Mouse (Mus musculus) B cell, adult 2 months (primary cell): ENCODE data around the gene Tbc1d17.
A peak's percentile ranks its signal among the peaks of the same experiment; 100 is the strongest.

Experiments used
- DNase-seq, 2 experiments: peaks; one replicate each; pipeline ENCODE4 v3.0.0; 2022

The Tbc1d17 gene

DNA sequence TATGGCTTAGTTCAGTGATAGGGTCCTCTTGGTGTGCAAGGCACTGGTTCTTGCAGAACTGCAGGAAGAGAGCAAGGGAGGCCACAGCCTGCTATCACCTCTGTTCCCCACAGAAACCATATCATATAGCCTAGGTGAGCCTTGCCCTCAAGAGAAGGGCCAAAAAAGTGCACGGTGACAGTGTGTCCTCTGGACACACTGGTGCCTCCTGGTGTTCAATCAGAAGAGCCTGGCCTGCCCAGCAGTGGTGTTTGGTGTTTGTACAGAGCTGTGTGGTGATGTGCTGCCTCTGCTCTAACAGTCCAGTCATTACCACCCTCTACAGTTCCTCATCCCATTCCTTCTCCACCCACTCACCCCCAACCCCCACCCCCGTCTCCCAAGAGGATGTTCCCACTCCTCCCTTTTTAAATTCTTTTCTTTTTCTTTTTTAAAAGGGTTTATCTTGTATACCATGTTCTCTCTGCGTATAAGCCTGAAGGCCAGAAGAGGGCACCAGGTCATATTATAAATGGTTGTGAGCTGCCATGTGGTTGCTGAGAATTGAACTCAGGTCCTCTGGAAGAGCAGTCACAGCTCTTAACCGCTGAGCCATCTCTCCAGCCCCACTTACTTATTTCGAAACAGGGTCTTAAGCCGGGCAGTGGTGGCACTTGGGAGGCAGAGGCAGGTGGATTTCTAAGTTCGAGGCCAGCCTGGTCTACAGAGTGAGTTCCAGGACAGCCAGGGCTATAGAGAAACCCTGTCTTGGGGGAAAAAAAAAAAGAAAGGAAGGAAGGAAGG, 27.0 kb downstream of the Tbc1d17 start:
- no peak for DNase-seq

DNA sequence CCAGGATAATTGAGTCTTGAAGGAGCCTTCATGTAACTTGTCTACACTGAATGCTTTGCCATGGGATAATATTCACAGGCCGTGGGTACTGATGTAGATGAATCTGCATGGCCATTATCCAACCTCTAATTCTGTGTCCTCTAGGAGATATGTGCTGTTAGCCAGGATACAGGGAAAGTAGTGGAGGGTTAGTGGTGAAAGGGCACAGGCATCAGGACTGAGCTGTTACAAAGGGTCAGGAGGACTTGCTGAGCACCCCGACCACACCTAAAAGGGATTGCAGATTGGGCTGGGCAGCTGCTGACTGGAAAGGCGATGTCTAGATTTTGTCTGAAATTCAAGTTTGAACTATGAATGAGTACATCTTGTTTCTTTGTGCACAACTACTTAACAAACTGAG, 28.4 kb downstream of the Tbc1d17 start:
- no peak for DNase-seq

DNA sequence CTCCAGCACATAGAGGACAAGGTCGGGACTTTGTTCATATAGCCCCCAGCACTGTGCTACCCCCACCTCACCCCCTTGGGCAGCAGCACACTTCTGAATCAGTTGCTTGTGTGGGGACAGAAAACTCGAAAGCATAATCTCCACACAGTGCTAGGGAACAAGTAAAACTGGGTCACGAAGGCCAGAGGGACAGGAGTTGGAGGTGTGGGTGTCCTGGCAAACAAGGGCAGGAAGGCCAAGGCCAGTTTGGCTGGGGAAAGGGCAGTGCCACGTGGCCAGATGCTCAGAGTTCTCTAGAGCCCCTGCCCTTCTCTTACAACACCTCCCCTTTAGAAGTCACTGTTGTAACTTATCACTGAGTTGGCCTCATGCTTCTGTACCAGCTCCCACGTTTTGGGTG, 29.0 kb downstream of the Tbc1d17 start:
- no peak for DNase-seq

DNA sequence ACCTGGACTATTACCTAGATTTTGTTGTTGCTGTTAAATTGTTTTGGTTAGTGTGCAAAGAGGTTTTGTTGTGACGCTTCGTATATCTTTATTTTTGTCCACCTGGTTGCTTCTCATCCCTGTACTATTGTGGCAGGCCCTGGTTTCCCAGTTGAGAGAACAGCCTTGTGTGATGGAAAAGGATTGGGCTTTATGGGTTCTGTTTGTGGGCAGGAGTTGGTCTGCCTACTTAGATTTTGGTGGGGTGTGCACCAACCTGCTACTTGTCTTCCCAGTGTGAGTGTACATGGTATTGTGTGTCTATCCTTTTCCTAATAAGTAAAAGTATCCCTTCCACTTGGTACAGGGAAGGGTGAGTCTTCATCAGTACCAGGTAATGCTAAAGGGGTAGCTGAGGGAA, 29.5 kb downstream of the Tbc1d17 start:
- no peak for DNase-seq

DNA sequence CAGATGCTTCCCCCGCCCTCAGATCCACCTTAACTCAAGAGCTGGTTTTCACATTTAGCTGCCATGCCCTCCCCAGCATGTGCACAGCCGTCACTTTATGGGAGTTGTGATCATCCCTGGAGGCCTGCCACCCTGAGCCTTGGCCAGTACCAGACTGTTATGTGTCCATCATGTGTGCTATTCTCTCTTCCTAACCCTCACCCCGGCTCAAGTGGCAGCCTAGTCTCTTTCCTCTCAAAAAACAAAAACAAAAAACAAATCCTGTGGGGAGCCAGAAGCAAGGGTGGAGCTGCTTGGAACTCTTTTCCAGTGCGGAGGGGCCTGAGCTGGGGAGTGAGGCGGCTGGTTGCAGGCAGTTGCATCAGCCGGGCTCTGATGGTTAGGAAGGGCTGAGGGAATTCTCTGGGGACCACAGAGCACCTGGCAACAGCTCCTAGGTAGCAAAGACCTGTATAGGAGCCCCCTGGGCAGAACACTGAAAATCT, 30.1 kb downstream of the Tbc1d17 start:
- no peak for DNase-seq

DNA sequence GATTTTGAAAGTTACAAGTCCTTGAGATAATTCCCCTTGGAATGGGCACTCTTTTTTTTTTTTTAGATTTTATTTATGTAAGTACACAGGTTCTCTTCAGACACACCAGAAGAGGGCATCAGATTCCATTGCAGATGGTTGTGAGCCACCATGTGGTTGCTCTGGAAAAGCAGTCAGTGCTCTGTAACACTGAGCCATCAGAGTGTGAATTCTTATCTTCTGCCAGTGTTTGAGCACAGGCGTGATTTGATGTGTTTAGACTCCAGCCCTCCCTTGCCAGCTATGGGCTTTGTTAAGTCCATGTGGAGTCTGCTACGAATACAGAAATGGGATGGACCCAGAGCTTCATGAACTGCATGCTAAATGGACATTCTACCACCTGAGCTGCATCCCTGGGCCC, 30.7 kb downstream of the Tbc1d17 start:
- no peak for DNase-seq

DNA sequence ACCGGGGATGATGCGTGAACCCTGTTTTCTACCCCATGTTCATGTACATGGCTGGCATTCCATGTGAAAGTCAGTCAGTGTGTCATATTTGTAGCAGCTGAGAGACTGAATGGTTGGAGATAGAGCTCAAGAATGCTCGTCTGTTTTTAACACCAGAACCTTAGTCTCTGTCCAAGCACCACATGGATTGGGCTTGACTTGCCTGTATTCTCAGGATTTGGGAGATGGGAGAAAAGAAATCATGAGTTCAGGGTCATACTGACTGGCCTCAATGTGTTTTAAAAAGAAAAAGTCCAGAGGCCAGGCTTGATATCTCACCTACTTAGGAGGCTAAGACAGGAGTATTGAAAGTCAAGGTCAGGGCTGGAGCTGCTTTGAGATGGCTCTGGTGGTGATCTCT, 31.4 kb downstream of the Tbc1d17 start:
- no peak for DNase-seq

DNA sequence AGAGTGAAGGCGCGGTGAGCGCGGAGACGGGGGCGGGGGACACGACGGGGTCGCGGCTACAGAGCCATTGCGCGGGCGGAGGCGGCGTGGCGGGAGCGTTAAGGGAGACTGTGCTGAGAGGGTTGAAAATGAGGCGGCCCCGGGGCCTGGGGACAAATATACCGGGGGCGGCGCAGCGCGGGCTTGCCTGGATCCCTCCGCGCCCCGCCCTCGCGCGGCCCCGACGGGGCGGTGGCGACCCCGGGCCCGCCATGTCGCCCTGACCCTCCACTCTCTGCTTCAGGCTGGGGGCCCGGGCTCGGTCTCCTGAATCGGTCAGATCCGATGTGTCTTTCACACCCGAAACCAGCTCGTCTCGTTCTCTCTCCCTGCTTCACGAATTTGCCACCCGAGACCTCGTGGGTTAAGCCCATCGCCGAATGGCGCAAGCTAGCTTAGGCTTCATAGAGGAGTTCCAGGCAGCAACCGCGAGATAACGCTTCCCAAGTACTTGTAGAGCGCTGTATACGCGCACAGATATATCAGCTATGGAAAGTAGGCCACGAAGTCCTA, 32.3 kb downstream of the Tbc1d17 start, which contains the start of gene Atf5:
TSS of gene Atf5 (minus strand) at position 189 of the 552 bp plus-strand sequence.
- DNase-seq = no peak

DNA sequence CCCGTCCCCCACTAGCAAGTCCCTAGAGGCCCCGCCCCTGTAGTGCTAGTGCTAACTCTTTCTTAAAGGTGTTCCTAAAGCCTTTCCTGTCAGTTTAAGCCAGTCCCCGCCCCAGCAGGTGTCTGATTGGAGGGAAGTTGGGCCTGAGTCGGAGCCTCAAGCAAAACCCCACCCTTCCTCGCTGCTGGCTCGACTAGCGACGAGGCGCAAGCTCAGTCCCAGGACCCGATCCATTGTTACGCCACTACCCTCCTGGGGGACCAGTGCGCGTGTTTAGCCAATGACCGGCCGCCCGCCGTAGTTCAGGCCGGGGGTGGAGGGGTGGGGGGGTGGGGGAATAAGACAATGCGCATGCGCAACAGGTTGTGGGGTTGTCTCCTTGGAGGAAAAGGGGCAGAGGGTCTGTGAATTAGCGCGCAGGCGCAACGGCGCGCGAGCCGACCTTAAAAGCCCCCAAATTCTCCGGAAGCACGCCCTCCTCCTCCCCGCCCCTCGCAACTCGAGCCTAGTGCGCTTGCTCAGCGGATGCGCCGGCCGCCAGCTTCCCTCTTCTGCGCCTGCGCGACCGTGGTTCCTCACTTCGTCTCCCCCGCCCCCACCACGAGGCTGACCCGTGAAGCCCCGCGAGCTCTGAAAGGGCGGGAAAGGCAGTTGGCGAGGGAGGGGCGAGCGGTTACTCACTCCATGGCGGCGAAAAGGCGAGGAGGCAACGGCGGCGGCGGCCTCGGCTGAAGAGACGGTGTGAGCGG, 33.0 kb downstream of the Tbc1d17 start, which contains the start of the genes Nup62 and Il4i1:
TSS of gene Nup62 (plus strand) at position 368 of the 749 bp plus-strand sequence.
TSS of gene Il4i1 (plus strand) at position 667 of the 749 bp plus-strand sequence.
- DNase-seq = peak; percentile 99

DNA sequence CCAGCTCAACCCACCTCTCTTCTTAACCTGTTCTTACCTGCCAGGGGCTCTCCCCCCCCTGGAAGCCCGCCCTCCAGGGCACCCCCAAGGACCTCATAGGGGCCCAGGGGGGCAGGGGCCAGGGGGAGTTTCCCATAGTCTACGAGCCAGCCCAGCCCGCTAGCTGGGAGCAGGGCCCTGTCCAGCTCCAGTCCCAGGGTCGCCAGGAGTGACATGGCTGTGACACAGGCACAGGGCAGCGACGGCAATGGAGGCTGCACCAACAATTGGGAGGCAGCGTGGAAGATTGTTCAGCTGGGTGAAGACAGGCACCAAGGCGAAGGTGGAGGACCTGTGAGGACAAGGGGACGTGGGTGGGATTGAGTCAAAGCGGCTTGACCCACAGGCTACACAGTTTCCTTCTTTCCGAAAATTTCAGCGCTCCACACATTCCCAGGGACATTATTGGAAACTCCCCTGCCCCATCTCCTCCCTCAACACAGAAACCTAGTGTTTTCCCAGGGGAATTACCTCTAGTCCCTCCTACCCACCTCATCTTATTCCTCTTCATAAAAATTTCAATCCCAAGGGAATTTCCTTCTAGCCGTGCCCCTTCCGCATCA, 33.8 kb downstream of the Tbc1d17 start:
- DNase-seq = peak in 1 of 2 experiments; percentile 10

DNA sequence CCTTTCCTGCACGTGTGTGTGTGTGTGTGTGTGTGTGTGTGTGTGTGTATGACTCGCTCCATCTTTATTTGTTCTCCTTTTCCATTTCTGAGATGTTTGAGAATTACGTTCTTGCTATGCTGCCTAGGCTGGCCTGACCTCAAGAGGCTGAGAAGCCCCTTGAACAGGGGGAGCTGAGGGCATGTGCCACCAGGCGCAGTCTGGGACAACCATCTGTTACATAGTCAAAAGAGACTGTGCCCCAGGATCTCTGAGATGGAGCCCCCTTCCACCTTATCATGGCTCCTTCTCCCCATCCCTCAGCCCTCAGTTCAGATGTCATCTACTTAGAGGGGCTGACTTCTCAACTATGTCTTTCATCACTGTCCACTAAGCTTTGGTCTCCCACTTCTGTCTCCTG, 34.5 kb downstream of the Tbc1d17 start:
- DNase-seq = no peak

DNA sequence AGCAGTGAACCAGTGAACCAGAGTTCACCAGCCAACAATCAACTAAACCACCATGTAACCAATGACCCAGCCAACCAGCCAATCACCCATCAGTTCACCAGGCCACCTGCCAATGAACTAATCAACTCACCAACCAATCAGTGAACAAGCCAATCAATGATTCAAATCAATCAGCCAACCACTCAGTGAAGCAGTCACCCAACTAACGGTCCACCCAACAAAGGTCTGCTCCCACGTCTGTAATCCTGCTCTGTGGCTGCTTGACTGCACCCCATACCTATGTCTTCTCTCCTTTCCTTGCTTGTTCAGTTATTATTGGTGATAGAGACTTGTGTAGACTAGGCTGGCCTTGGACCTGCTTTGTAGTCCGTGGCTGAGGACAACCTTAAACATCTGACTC, 34.9 kb downstream of the Tbc1d17 start:
- DNase-seq = no peak

DNA sequence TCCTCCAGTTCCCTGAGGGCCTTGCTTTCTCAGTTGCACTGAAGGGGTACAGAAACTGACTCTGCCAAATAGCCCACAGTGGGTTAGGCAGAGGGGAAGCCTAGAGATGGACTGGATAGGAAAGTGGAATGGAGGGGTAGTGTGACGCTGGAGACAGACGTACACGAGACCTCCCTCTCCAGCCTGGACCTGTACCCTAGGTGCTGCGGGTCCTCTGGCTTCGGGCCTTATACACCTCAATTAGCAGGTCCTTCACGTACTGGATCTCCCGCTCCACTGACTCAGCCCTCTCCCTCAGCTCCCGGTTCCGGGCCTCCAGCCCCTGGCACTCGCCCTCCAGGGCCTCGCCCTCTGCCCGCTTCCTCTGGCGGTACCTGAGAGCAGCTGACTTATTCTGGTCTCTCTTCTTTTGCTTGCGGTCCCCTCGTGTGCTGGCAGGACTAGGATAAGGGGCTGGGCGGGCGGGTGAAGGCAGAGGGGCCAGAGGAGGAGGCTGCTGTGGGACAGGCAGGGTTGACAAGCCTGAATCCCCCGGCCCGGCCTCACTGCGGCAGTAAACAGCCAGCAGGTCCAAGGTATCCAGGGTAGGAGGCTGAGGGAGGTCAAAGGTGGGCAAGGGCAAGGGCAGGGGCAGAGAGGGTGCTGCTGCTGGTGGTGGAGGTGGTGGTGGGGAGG, 36.1 kb downstream of the Tbc1d17 start:
- peak in 1 of 2 experiments; percentile 0 for DNase-seq

DNA sequence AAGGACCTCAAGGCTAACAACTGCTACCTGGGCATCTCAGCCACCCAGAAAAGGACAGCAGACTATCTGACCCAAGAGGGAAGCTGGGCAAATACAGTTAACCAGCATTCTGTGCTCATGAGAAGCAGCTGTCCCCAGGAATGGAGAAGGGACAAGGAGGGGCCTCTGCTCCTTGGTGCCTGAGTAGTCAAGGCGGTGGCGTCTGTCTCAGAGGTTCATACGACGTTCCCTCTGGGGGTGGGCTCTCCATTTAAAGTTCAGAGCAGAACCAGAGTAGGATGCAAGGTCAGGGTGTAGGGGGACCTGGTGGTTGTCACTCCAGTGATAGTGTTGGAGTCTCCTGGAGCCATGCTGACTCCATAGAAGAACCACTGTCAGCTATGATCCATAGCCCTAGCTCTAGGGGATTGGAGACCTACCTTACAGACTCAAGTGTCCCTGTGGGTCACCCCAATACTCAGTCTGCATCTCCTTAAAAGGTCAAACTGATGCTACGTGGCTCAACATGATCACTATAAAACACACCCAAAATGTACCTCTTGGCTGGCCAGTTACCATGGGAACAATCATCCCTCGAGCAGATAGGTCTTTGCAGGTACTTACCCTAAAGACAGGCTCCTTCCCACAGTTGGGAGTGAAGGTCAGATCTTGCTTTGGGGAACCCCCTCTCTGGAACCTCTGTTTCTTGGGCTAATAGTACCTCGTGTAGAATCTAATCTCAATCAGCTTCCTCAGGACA, 37.9 kb downstream of the Tbc1d17 start:
- DNase-seq = no peak

DNA sequence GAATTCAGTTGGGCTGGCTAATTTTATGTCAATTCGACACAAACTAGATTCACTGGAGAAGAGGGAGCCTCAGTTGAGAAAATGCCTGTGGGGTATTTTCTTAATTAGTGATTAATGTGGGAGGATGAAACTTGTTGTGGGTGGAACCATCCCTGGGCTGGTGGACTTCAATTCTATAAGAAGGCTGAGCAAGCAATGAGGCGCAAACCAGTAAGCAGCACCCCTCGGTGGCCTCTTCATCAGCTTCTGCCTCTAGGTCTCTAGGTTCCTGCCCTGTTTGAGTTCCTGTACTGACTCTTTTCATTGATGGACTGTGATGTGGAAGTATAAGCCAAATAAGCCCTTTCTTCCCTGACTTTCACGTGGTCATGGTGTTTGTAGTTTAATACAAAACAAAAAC, 38.5 kb downstream of the Tbc1d17 start:
- DNase-seq = no peak

DNA sequence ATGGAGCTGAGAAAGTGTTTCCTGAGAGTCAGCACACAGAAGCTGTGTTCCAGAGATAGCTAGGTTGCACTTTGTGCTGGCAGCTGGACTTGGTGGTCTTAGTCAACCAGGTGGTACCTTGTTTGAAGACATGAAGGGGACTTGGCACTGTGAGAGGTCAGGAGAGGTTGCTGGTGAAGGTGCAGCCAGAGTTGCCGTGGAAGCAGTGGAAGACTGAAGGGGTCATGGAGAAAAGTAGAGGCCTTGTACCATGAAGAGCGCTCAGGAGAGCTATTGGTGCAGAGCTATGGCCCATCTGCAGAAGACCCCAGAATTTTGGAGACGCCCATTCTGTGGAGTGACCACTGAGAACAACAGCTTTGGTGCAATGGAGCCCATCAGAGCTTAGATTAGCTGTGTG, 39.4 kb downstream of the Tbc1d17 start:
- DNase-seq = no peak

DNA sequence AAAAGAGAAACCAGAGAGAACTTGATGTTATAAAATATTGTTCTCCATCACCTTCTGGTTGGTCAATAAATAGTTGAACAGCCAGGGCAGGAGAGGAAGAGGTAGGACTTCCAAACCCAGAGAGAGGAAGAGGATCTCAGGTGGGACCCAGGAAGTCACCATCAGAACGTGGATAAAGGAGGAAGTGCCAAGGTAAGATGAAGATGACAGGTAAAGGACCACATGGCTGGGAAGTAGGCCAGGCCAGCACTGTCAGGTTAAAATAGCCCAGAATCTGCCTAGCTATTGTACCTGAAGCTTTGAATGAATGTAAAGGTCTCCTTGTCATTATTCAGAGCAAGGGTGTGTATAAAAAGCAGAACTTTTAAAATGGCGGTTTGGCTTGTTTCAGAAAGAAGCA, 40.0 kb downstream of the Tbc1d17 start:
- no peak for DNase-seq

DNA sequence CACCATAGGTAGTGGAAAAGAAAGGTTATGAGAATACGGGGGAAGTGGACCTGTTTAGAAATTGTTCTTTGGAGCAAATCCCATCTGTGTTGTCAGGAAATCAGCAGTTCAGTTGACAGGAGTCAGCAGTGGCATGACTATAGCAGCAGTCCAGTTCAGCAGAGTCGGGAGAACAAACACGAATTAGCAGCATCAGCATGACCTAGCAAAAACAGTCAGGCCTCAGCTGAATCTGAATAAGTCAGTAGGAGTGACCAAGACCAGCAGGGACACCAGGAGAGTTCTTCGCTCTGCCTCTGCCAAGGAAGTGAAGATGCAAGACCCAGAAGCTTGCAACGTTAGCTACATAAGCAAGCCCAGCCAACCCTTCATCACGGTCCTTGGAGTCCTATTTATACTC, 56.1 kb downstream of the Tbc1d17 start:
- no peak for DNase-seq

DNA sequence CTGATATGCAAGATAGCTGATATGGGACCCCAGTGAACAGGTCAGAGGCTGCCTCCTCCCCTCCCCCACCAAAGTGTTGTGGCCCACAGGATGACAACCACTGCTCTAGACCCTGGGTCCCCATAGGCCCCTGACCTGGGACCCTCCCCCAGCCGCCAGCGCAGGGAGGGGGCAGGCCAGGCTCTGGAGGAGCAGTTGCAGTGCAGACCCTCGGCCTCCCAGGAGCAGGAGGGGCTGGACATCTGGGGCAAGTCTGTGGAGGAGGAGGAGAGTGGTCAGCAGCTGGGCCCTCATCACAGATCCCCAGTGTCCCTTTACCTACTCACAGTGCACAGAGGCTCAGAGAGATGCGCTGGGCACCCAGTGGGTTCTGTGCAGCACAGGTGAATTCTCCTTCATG, 58.8 kb downstream of the Tbc1d17 start:
- no peak for DNase-seq

DNA sequence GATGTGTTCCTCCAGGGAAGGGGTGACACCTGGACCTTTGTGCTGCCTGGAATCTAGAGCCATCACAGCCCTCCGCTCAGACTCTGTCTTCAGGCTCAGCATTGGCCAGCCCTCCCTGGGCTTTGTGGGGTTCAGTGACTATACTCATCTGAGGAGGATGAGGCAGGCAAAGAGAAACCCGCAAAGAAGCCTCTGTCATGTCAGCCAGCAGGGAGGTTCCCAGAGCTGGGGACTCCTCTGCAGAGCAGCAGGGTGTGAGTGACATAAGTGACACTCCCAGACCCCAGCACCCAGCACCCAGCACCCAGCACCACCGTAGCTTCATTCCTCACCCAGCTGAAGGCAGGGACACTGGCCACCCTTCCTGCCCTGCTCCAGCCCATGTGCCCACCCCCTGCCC, 59.3 kb downstream of the Tbc1d17 start:
- no peak for DNase-seq
